Mouse (Mus musculus): Measurements from ENCODE around the gene Invs. TPM values are rescaled to one million over a fixed set of nuclear protein-coding genes. Genes with fewer than 3 reads are reported as not detected.
A peak's percentile ranks its signal among the peaks of the same experiment; 100 is the strongest.
"Not testable (repeated sequence)": the region's sequence is repeated elsewhere in the genome, so short reads cannot be mapped to it uniquely, and the experiment has no call there.

Invs gene
- total RNA-seq, 1 experiment from 2014 or later, result 11.5 TPM

- peak; percentile 90 for ATAC-seq (replicated peaks; ENCODE audit: low read depth, poor library complexity, severe bottlenecking)
These were observed 42.5 kb downstream of the Invs start for GRCm38 (mm10) chr4:48322095-48322494.

- ATAC-seq (replicated peaks; ENCODE audit: low read depth, poor library complexity, severe bottlenecking), result no peak
These were observed 47.6 kb downstream of the Invs start for GRCm38 (mm10) chr4:48327192-48327591.

- ATAC-seq (replicated peaks; ENCODE audit: low read depth, poor library complexity, severe bottlenecking), result no peak
These were observed 48.5 kb downstream of the Invs start for GRCm38 (mm10) chr4:48328042-48328441.

GRCm38 (mm10) chr4:48332453-48333051, 53.0 kb downstream of the Invs start:
- no peak for ATAC-seq (replicated peaks; ENCODE audit: low read depth, poor library complexity, severe bottlenecking)

- no peak for ATAC-seq (replicated peaks; ENCODE audit: low read depth, poor library complexity, severe bottlenecking)
These were observed 55.6 kb downstream of the Invs start for GRCm38 (mm10) chr4:48334927-48335763.

- no peak for ATAC-seq (replicated peaks; ENCODE audit: low read depth, poor library complexity, severe bottlenecking)
These were observed 63.1 kb downstream of the Invs start for GRCm38 (mm10) chr4:48342705-48343104.

- no peak for ATAC-seq (replicated peaks; ENCODE audit: low read depth, poor library complexity, severe bottlenecking)
These were observed 82.8 kb downstream of the Invs start for GRCm38 (mm10) chr4:48362367-48362766.

- ATAC-seq (replicated peaks; ENCODE audit: low read depth, poor library complexity, severe bottlenecking), result no peak
These were observed 91.5 kb downstream of the Invs start for GRCm38 (mm10) chr4:48371037-48371436.

GRCm38 (mm10) chr4:48380940-48381339, 101.4 kb downstream of the Invs start:
- peak; percentile 73 for ATAC-seq (replicated peaks; ENCODE audit: low read depth, poor library complexity, severe bottlenecking)

- ATAC-seq (replicated peaks; ENCODE audit: low read depth, poor library complexity, severe bottlenecking), result no peak
These were observed 102.9 kb downstream of the Invs start for GRCm38 (mm10) chr4:48382506-48382905.

- ATAC-seq (replicated peaks; ENCODE audit: low read depth, poor library complexity, severe bottlenecking), result no peak
These were observed 117.4 kb downstream of the Invs start for GRCm38 (mm10) chr4:48396949-48397348.

- no peak for ATAC-seq (replicated peaks; ENCODE audit: low read depth, poor library complexity, severe bottlenecking)
These were observed 123.6 kb downstream of the Invs start for GRCm38 (mm10) chr4:48403066-48403640.

- not testable (repeated sequence) for ATAC-seq (replicated peaks; ENCODE audit: low read depth, poor library complexity, severe bottlenecking)
These were observed 126.3 kb downstream of the Invs start for GRCm38 (mm10) chr4:48405724-48406491.

- peak; percentile 87 for ATAC-seq (replicated peaks; ENCODE audit: low read depth, poor library complexity, severe bottlenecking)
These were observed 127.9 kb downstream of the Invs start for GRCm38 (mm10) chr4:48407350-48408039.

- no peak for ATAC-seq (replicated peaks; ENCODE audit: low read depth, poor library complexity, severe bottlenecking)
These were observed 133.9 kb downstream of the Invs start for GRCm38 (mm10) chr4:48413473-48413872.

- no peak for ATAC-seq (replicated peaks; ENCODE audit: low read depth, poor library complexity, severe bottlenecking)
These were observed 136.3 kb downstream of the Invs start for GRCm38 (mm10) chr4:48415838-48416335.

GRCm38 (mm10) chr4:48418831-48419468, 139.4 kb downstream of the Invs start:
- ATAC-seq (replicated peaks; ENCODE audit: low read depth, poor library complexity, severe bottlenecking), result no peak

- no peak for ATAC-seq (replicated peaks; ENCODE audit: low read depth, poor library complexity, severe bottlenecking)
These were observed 143.1 kb downstream of the Invs start for GRCm38 (mm10) chr4:48422633-48423032.

- no peak for ATAC-seq (replicated peaks; ENCODE audit: low read depth, poor library complexity, severe bottlenecking)
These were observed 144.2 kb downstream of the Invs start for GRCm38 (mm10) chr4:48423738-48424137.

Data from common myeloid progenitor, adult 5-6 weeks (primary cell).